Mouse (Mus musculus) CH12.LX (cell line): ENCODE data around the gene Rangrf.

Experiments used
- CTCF ChIP-seq, 2 experiments: IDR thresholded peaks in 1 of 2; conservative IDR thresholded peaks in 1 of 2; 2 replicates each; pipeline ENCODE4 v1.5.1; 2011 to 2012; ENCODE audit warnings: low read depth in 2 of 2, low read length in 2 of 2, improper control_type of control experiment in 1 of 2, inconsistent platforms in 1 of 2, mild to moderate bottlenecking in 1 of 2, moderate library complexity in 1 of 2
- ETS1 ChIP-seq: conservative IDR thresholded peaks from 2 replicates; pipeline ENCODE4 v1.6.1; 2012; ENCODE audit warnings: low read depth, mild to moderate bottlenecking, inconsistent platforms, low read length, improper control_type of control experiment, moderate library complexity
- JUND ChIP-seq: conservative IDR thresholded peaks from 2 replicates; pipeline ENCODE4 v1.6.1; 2011; ENCODE audit warnings: low read depth, low read length, improper control_type of control experiment
- MEF2A ChIP-seq: IDR thresholded peaks from 2 replicates; pipeline ENCODE4 v1.6.1; 2014; ENCODE audit warnings: low read depth, mild to moderate bottlenecking, inconsistent platforms, low read length, improper control_type of control experiment, borderline replicate concordance
- POLR2A ChIP-seq: IDR thresholded peaks from 2 replicates; pipeline ENCODE4 v1.6.1; 2011; ENCODE audit warnings: low read depth, mild to moderate bottlenecking, improper control_type of control experiment, low read length
- POLR2AphosphoS2 ChIP-seq: IDR thresholded peaks from 2 replicates; pipeline ENCODE4 v1.6.1; 2011; ENCODE audit warnings: low read depth, low read length, improper control_type of control experiment
- SMC3 ChIP-seq: IDR thresholded peaks from 2 replicates; pipeline ENCODE4 v1.6.1; 2011; ENCODE audit warnings: low read depth, low read length, improper control_type of control experiment
- TBP ChIP-seq: conservative IDR thresholded peaks from 2 replicates; pipeline ENCODE4 v1.6.1; 2011; ENCODE audit warnings: low read depth, low read length, improper control_type of control experiment
- USF1 ChIP-seq: IDR thresholded peaks from 2 replicates; pipeline ENCODE4 v1.6.1; 2014; ENCODE audit warnings: low read depth, mild to moderate bottlenecking, inconsistent platforms, low read length, improper control_type of control experiment

DNA sequence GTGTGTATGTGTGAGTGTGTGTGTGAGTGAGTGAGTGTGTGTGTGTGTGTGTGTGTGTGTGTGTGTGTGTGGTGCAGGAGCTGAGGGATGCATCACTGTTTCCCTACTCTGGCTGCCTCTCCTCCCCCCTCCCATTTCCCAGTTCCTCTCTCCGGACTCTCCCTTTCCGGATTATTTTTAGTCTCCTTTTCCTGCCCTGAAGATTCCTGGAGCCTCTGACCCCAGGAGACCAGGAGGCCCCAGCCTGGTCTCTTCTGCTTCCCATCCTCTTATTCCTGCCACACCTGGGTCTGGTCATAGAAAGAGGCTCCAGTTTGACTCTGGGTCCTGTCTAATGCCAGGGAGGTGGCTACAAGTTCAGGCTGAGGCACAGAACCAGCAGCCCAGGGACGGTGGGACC lies 18.9 kb downstream of the Rangrf start:
- no peak for TF ChIP-seq POLR2AphosphoS2
- no peak for TF ChIP-seq POLR2A
- TF ChIP-seq SMC3 = no peak
- TF ChIP-seq CTCF (conservative IDR thresholded peaks at IDR 0.05 in 1 of 2, IDR thresholded peaks at IDR 0.05 in 1 of 2; ENCODE audit: low read depth in 2 of 2, low read length in 2 of 2) = no peak
- TF ChIP-seq JUND = no peak
- TF ChIP-seq USF1 = no peak
- no peak for TF ChIP-seq ETS1
- no peak for TF ChIP-seq TBP
- no peak for TF ChIP-seq MEF2A
